Mouse (Mus musculus): ENCODE results near the gene Zscan4e. TPM values are rescaled to one million over a fixed set of nuclear protein-coding genes. Genes with fewer than 3 reads are reported as not detected.

The Zscan4e gene
- polyA plus RNA-seq (2017; shearing (Covaris generic)) = not detected

DNA sequence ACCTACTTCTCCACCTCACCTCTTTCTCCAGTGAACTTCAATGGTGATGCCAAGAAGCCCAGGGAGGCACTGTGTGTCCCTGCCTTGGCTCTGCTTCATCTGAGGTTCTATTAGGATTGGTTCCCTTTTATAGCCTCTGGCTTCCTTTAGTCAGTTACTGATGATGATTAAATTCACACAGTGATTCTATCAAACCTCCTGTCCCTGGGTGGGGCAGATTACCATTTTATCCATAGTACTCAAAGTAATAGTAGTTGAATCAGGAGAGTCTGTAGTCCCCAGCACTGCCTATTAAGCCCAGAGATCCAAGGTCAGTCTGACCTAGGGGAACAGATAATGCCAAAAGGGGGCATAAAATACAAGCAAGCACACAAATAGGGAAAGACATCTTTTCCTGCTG, at the start of gene Zscan4e:
TSS of gene Zscan4e (minus strand) at position 101 of the 400 bp plus-strand sequence.

Other genes starting within 250 kb of the Zscan4e start
- gene Zscan4-ps1, start 241.0 kb downstream of the Zscan4e start, polyA plus RNA-seq (2017; shearing (Covaris generic)) = not detected
- gene Zscan4d, start 144.5 kb downstream of the Zscan4e start, polyA plus RNA-seq (2017; shearing (Covaris generic)) = under 1 TPM in 1 of 2 experiments, not detected in 1; 0.22 TPM
- gene Zscan4f, start 87.2 kb upstream of the Zscan4e start, polyA plus RNA-seq (2017; shearing (Covaris generic)) = under 1 TPM in 1 of 2 experiments, not detected in 1; 0.29 TPM
- under 1 TPM in 1 of 2 experiments, not detected in 1; 0.36 TPM for gene Zscan4-ps2, start 203.6 kb upstream of the Zscan4e start, polyA plus RNA-seq (2017; shearing (Covaris generic))

Data from activated CD4-positive, CD25-positive, alpha-beta regulatory T cell (primary cell).